Mouse (Mus musculus) erythroblast, embryonic 14.5 days (primary cell): Measurements from ENCODE around the gene Acot2. TPM values are rescaled to one million over a fixed set of nuclear protein-coding genes. Genes with fewer than 3 reads are reported as not detected.
A peak's percentile ranks its signal among the peaks of the same experiment; 100 is the strongest.
"Not testable (repeated sequence)": the region's sequence is repeated elsewhere in the genome, so short reads cannot be mapped to it uniquely, and the experiment has no call there.

Source experiments
- H3K27me3 ChIP-seq: 2 replicates; pipeline ENCODE4 v1.6.1; 2012; ENCODE audit warnings: inconsistent platforms; ENCODE audit not compliant: control insufficient read depth
- H3K36me3 ChIP-seq: 2 replicates; pipeline ENCODE4 v1.6.1; 2012; ENCODE audit warnings: mild to moderate bottlenecking, inconsistent platforms; ENCODE audit not compliant: control insufficient read depth
- H3K4me1 ChIP-seq: 2 replicates; pipeline ENCODE4 v1.6.1; 2012; ENCODE audit warnings: inconsistent platforms; ENCODE audit not compliant: control insufficient read depth
- H3K4me3 ChIP-seq: replicated peaks from 2 replicates; pipeline ENCODE3; 2012; ENCODE audit warnings: moderate library complexity, mild to moderate bottlenecking, inconsistent platforms
- H3K9me3 ChIP-seq: 2 replicates; pipeline ENCODE4 v1.6.1; 2012; ENCODE audit warnings: low read length, inconsistent platforms, mixed read lengths; ENCODE audit not compliant: control insufficient read depth
- GATA1 ChIP-seq: IDR thresholded peaks from 2 replicates; pipeline ENCODE4 v1.6.1; 2012; ENCODE audit warnings: low read length, inconsistent platforms, mixed read lengths
- TAL1 ChIP-seq: IDR thresholded peaks from 3 replicates; pipeline ENCODE4 v1.6.1; 2012; ENCODE audit warnings: low read length, inconsistent platforms, mixed read lengths
- polyA plus RNA-seq: library from polyadenylated mRNA; stranded (reverse); fragments of >175 nt; gene quantifications from 2 replicates; pipeline ENCODE4 v1.2.3, GENCODE M21; 2012

The Acot2 gene
- polyA plus RNA-seq, 1 experiment, result 0.05 TPM

- TF ChIP-seq GATA1 (no peak), TAL1 (no peak)
- no peaks in the 10 kb centered on the region for H3K9me3 ChIP-seq
- no peaks in the 10 kb centered on the region for H3K36me3 ChIP-seq
- peak overlapping the region; percentile 68 for H3K4me3 ChIP-seq
- peaks cover 2% of the 10 kb centered on the region; the same call in 1 of the 2 replicates for H3K27me3 ChIP-seq
- peaks cover 17% of the 10 kb centered on the region for H3K4me1 ChIP-seq
Measured at GRCm38 (mm10) chr12:83988483-83988882, 822 bp downstream of the Acot2 start.

GRCm38 (mm10) chr12:83989378-83989777 lies 1.7 kb downstream of the Acot2 start:
- Histone ChIP-seq H3K4me3 (no peak overlapping the region), H3K9me3 (no peaks in the 10 kb centered on the region), H3K27me3 (peaks cover 2% of the 10 kb centered on the region; the same call in 1 of the 2 replicates), H3K4me1 (peaks cover 17% of the 10 kb centered on the region), H3K36me3 (no peaks in the 10 kb centered on the region)
- TF ChIP-seq TAL1, result no peak
- TF ChIP-seq GATA1, result no peak

- Histone ChIP-seq H3K27me3 (no peaks in the 10 kb centered on the region), H3K9me3 (peaks cover 4% of the 10 kb centered on the region; the same call in 1 of the 2 replicates), H3K4me1 (no peaks in the 10 kb centered on the region), H3K4me3 (no peak overlapping the region), H3K36me3 (no peaks in the 10 kb centered on the region)
- TF ChIP-seq GATA1 (no peak), TAL1 (no peak)
Measured at GRCm38 (mm10) chr12:83997221-83997620, 9.6 kb downstream of the Acot2 start.

GRCm38 (mm10) chr12:83998341-83999107 lies 10.9 kb downstream of the Acot2 start:
- no peaks in the 10 kb centered on the region for H3K36me3 ChIP-seq
- H3K4me1 ChIP-seq, result no peaks in the 10 kb centered on the region
- H3K27me3 ChIP-seq, result no peaks in the 10 kb centered on the region
- no peak overlapping the region for H3K4me3 ChIP-seq
- TF ChIP-seq GATA1, result no peak
- TF ChIP-seq TAL1, result no peak
- peaks cover 8% of the 10 kb centered on the region; the same call in 1 of the 2 replicates for H3K9me3 ChIP-seq

- not testable (repeated sequence) for H3K36me3 ChIP-seq, H3K4me3 ChIP-seq, H3K4me1 ChIP-seq, H3K9me3 ChIP-seq, H3K27me3 ChIP-seq
Measured at GRCm38 (mm10) chr12:83999237-83999636, 11.6 kb downstream of the Acot2 start.

- no peaks in the 10 kb centered on the region for H3K27me3 ChIP-seq
- no peak for TF ChIP-seq GATA1
- TF ChIP-seq TAL1, result no peak
- peaks cover 8% of the 10 kb centered on the region; the same call in 1 of the 2 replicates for H3K9me3 ChIP-seq
- H3K4me1 ChIP-seq, result no peaks in the 10 kb centered on the region
- no peaks in the 10 kb centered on the region for H3K36me3 ChIP-seq
- H3K4me3 ChIP-seq, result no peak overlapping the region
Measured at GRCm38 (mm10) chr12:84000418-84000817, 12.8 kb downstream of the Acot2 start.

GRCm38 (mm10) chr12:84003866-84004265 lies 16.2 kb downstream of the Acot2 start:
- peaks cover 7% of the 10 kb centered on the region; the same call in 1 of the 2 replicates for H3K9me3 ChIP-seq
- no peaks in the 10 kb centered on the region for H3K36me3 ChIP-seq
- H3K4me1 ChIP-seq, result no peaks in the 10 kb centered on the region
- H3K27me3 ChIP-seq, result peaks cover 7% of the 10 kb centered on the region
- TF ChIP-seq TAL1 (no peak), GATA1 (no peak)
- H3K4me3 ChIP-seq, result no peak overlapping the region

- H3K9me3 ChIP-seq, result no peaks in the 10 kb centered on the region
- no peak overlapping the region for H3K4me3 ChIP-seq
- TF ChIP-seq GATA1, result no peak
- no peaks in the 10 kb centered on the region for H3K36me3 ChIP-seq
- no peaks in the 10 kb centered on the region; the same call in 1 of the 2 replicates for H3K4me1 ChIP-seq
- H3K27me3 ChIP-seq, result peaks cover 35% of the 10 kb centered on the region
Measured at GRCm38 (mm10) chr12:84008251-84008650, 20.6 kb downstream of the Acot2 start.

- H3K36me3 ChIP-seq, result no peaks in the 10 kb centered on the region
- peaks cover 35% of the 10 kb centered on the region for H3K27me3 ChIP-seq
- H3K9me3 ChIP-seq, result no peaks in the 10 kb centered on the region
- H3K4me3 ChIP-seq, result no peak overlapping the region
- no peaks in the 10 kb centered on the region; the same call in 1 of the 2 replicates for H3K4me1 ChIP-seq
- TF ChIP-seq GATA1 (no peak), TAL1 (no peak)
Measured at GRCm38 (mm10) chr12:84008729-84009128, 21.1 kb downstream of the Acot2 start.

- H3K4me3 ChIP-seq, result peak within 1 kb of the TSS; percentile 38
- H3K36me3 ChIP-seq, H3K4me1 ChIP-seq, H3K9me3 ChIP-seq: not testable (repeated sequence)
- H3K27me3 ChIP-seq, result peaks cover 35% of the 10 kb centered on the region
Measured at GRCm38 (mm10) chr12:84009171-84009965, 21.7 kb downstream of the Acot2 start, which contains the start of gene Acot1. Gene Acot1, plus strand, starts transcription at chr12:84009490.
